Mouse (Mus musculus): ENCODE results near the gene Rere.

DNA sequence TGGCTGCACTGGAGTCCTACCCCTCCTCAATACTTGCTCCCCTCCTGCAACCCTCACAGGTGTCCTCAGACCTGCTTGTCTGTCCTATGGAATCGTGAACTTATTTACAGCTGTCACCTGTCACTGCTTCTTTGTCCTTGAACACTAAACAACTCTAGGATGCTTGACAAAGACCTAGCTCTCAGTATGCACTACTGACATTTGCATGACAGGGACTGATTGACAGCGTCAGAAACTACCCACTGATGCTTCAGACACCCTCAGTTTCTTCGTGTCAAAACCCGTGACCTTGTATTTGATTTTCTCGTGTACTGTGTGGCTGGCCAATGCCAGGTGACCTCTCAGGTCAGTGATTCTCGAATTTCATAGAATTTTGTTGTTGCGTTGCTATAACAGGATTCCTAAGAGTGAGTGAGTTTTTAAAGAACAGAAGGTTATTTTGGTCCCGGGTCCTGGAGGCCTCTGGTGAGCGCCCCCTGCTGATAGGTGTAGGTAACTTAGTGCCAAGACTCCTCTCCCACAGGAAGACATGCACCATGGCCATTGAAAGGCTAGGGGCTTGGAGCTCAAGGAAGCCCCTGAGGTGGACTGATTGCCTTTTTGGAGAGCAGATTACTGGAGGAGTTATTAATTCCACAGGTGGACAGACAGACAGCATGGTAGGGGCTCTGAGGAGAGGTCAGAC is 378.6 kb downstream of the Rere start:
- TF ChIP-seq GATA1 (IDR thresholded peaks at IDR 0.05; ENCODE audit: low read length) = no peak
- TF ChIP-seq TAL1 (IDR thresholded peaks at IDR 0.05; ENCODE audit: low read length) = no peak

All from erythroblast, embryonic 14.5 days (primary cell).